Mouse (Mus musculus) natural killer cell, adult 2 months (primary cell): Measurements from ENCODE around the gene Il1a.

ENCODE experiments used
- DNase-seq, 2 experiments: peaks; one replicate each; pipeline ENCODE4 v3.0.0; 2022; ENCODE audit warnings: low spot score in 2 of 2

Gene Il1a

GRCm38 (mm10) chr2:129309836-129310235 lies at the start of gene Il1a:
Gene Il1a (minus strand): TSS chr2:129309972.
- DNase-seq = no peak

GRCm38 (mm10) chr2:129338138-129338621 lies 28.4 kb upstream of the Il1a start:
- DNase-seq = peak in 1 of 2 experiments; percentile 17

- DNase-seq = no peak
Measured at GRCm38 (mm10) chr2:129333471-129333870, 23.7 kb upstream of the Il1a start.

- no peak for DNase-seq
Measured at GRCm38 (mm10) chr2:129330540-129330939, 20.8 kb upstream of the Il1a start.

- no peak for DNase-seq
Measured at GRCm38 (mm10) chr2:129330024-129330423, 20.3 kb upstream of the Il1a start.

GRCm38 (mm10) chr2:129328238-129328637 lies 18.5 kb upstream of the Il1a start:
- DNase-seq = no peak

GRCm38 (mm10) chr2:129324216-129324615 lies 14.4 kb upstream of the Il1a start:
- no peak for DNase-seq

GRCm38 (mm10) chr2:129322117-129322635 lies 12.4 kb upstream of the Il1a start:
- DNase-seq = no peak

GRCm38 (mm10) chr2:129320033-129320605 lies 10.3 kb upstream of the Il1a start:
- no peak for DNase-seq

- DNase-seq = peak; percentile 7 to 22
Measured at GRCm38 (mm10) chr2:129315831-129316230, 6.1 kb upstream of the Il1a start.

GRCm38 (mm10) chr2:129314880-129315279 lies 5.1 kb upstream of the Il1a start:
- no peak for DNase-seq

GRCm38 (mm10) chr2:129313934-129314333 lies 4.2 kb upstream of the Il1a start:
- DNase-seq = peak; percentile 14 to 33

GRCm38 (mm10) chr2:129306020-129306419 lies 3.8 kb downstream of the Il1a start:
- DNase-seq = no peak

GRCm38 (mm10) chr2:129297589-129297982 lies 12.2 kb downstream of the Il1a start:
- no peak for DNase-seq

- peak; percentile 97 to 98 for DNase-seq
Measured at GRCm38 (mm10) chr2:129296671-129297588, 12.8 kb downstream of the Il1a start, which contains the start of gene Ckap2l. Gene Ckap2l (minus strand): TSS chr2:129297212.

- no peak for DNase-seq
Measured at GRCm38 (mm10) chr2:129296086-129296485, 13.7 kb downstream of the Il1a start.

GRCm38 (mm10) chr2:129295075-129295474 lies 14.7 kb downstream of the Il1a start:
- DNase-seq = no peak

GRCm38 (mm10) chr2:129273823-129274222 lies 35.9 kb downstream of the Il1a start:
- DNase-seq = no peak

GRCm38 (mm10) chr2:129270621-129271020 lies 39.2 kb downstream of the Il1a start:
- DNase-seq = no peak

- no peak for DNase-seq
Measured at GRCm38 (mm10) chr2:129269986-129270385, 39.8 kb downstream of the Il1a start.

GRCm38 (mm10) chr2:129269161-129269643 lies 40.6 kb downstream of the Il1a start:
- no peak for DNase-seq

- DNase-seq = no peak
Measured at GRCm38 (mm10) chr2:129267738-129268137, 42.0 kb downstream of the Il1a start.
